Comparison of ENCODE assay signal across 8 mouse cellular contexts in genomic region chr2:154454605-154455004, GRCm38 (mm10). TPM values are rescaled to one million over a fixed set of nuclear protein-coding genes. Genes with fewer than 3 reads are reported as not detected.
DNase-seq lines count a peak whose midpoint lies in the region; ATAC-seq and TF ChIP-seq lines count a peak whose summit lies in the region.

No protein-coding gene starts in this region.

- H3K27me3 ChIP-seq in ES-Bruce4 (ENCODE audit: control insufficient read depth, insufficient read depth, low read length, poor library complexity, severe bottlenecking) = no peaks in the 10 kb centered on the region
- H3K27me3 ChIP-seq in forebrain, embryonic 13.5 days = no peaks in the 10 kb centered on the region

- peaks cover 9% of the 10 kb centered on the region for H3K36me3 ChIP-seq in ES-Bruce4 (ENCODE audit: control insufficient read depth, insufficient read depth, low read length, poor library complexity, severe bottlenecking)
- H3K36me3 ChIP-seq in forebrain, embryonic 13.5 days (ENCODE audit: poor library complexity, severe bottlenecking) = peaks cover 6% of the 10 kb centered on the region; the same call in 1 of the 2 replicates

- DNase-seq in heart, adult 11 months = peak; percentile 88
- no peak for DNase-seq in heart, postnatal 25 days (ENCODE audit: low spot score)
- DNase-seq in mesoderm, embryonic 11.5 days (ENCODE audit: low read depth, low spot score) = peak; percentile 56
- no peak for DNase-seq in lung, postnatal 10 days
- no peak for DNase-seq in c-Kit-positive CD71-positive TER-119-positive erythroid progenitor cells, embryonic 14.5 days (ENCODE audit: low spot score)
- DNase-seq in adrenal gland, postnatal 4 days (ENCODE audit: low spot score in 2 of 2) = no peak

- H3K4me2 ChIP-seq in forebrain, embryonic 13.5 days = no peak overlapping the region

- no peak overlapping the region for H3K4me3 ChIP-seq in ES-Bruce4 (ENCODE audit: low read depth, low read length)
- H3K4me3 ChIP-seq in forebrain, embryonic 13.5 days = no peak overlapping the region

- 0 out of 2 replicates have a peak overlapping the region, but pooled peaks have one; percentile 18 for H3K27ac ChIP-seq in ES-Bruce4 (ENCODE audit: insufficient read depth, low read length)
- H3K27ac ChIP-seq in forebrain, embryonic 13.5 days = peak overlapping the region; percentile 51

- H3K9ac ChIP-seq in ES-Bruce4 (ENCODE audit: low read depth, poor library complexity, severe bottlenecking) = no peak overlapping the region
- H3K9ac ChIP-seq in forebrain, embryonic 13.5 days = no peak overlapping the region

- no peaks in the 10 kb centered on the region for H3K9me3 ChIP-seq in ES-Bruce4 (replicated peaks; ENCODE audit: control insufficient read depth, insufficient read depth, low read length, poor library complexity, severe bottlenecking)
- H3K9me3 ChIP-seq in forebrain, embryonic 13.5 days (replicated peaks) = no peaks in the 10 kb centered on the region

- peaks cover 5% of the 10 kb centered on the region for H3K4me1 ChIP-seq in ES-Bruce4 (ENCODE audit: control insufficient read depth, insufficient read depth, low read length)
- H3K4me1 ChIP-seq in forebrain, embryonic 13.5 days = peaks cover 26% of the 10 kb centered on the region

- TF ChIP-seq CTCF in ES-Bruce4 (IDR thresholded peaks at IDR 0.05; ENCODE audit: low read depth, low read length) = no peak

- intact Hi-C loops in heart, postnatal 25 days (cut with DNase I) = no loop called here

- 42% methylated on average over 3 of the region's 3 CpGs for WGBS in forebrain, embryonic 13.5 days

- peak; percentile 62; the same call in 1 of the 2 replicates for ATAC-seq in forebrain, embryonic 13.5 days

- no peak for TF ChIP-seq EP300 in ES-Bruce4 (IDR thresholded peaks at IDR 0.05; ENCODE audit: insufficient read depth, low read depth, low read length)

- no peak for TF ChIP-seq POLR2A in ES-Bruce4 (IDR thresholded peaks at IDR 0.05; ENCODE audit: insufficient read depth, low read length)

RNA-seq across cellular contexts. Expression of gene Cbfa2t2, which starts 18.3 kb away (rescaled TPM):
- 10 to 100 TPM; 14.3 to 18.4 TPM for total RNA-seq in heart, postnatal 25 days (2021)
- 79.9 and 89.5 TPM in 2 replicates for polyA plus RNA-seq in ES-Bruce4 (2011; ENCODE audit: insufficient read depth, insufficient read length, low read depth, missing spikeins)
- polyA plus RNA-seq in forebrain, embryonic 13.5 days (2015; fragmentation: Nextera tagmentation; extraction: Ambion mirVana) = 69.4 and 79.1 TPM in 2 replicates
- total RNA-seq in adrenal gland, postnatal 4 days (2021) = 10 to 100 TPM; 45.8 to 60.4 TPM

RNA-seq across cellular contexts. Expression of gene Snta1, which starts 46.7 kb away (rescaled TPM):
- 10 to 100 TPM; 88.8 to 90.4 TPM for total RNA-seq in heart, postnatal 25 days (2021)
- polyA plus RNA-seq in ES-Bruce4 (2011; ENCODE audit: insufficient read depth, insufficient read length, low read depth, missing spikeins) = 11.7 and 13.5 TPM in 2 replicates
- polyA plus RNA-seq in forebrain, embryonic 13.5 days (2015; fragmentation: Nextera tagmentation; extraction: Ambion mirVana) = 3.8 and 4.1 TPM in 2 replicates
- total RNA-seq in adrenal gland, postnatal 4 days (2021) = 10 to 100 TPM; 29.2 to 30.1 TPM

Comparison
In these comparisons a context has a peak if more than half of its experiments do, and no peak if none do; other contexts are left out.
1. DNase-seq: peak in heart, adult 11 months (single experiment) and mesoderm, embryonic 11.5 days (single experiment); none in heart, postnatal 25 days (single experiment), lung, postnatal 10 days (single experiment), c-Kit-positive CD71-positive TER-119-positive erythroid progenitor cells, embryonic 14.5 days (single experiment) and adrenal gland, postnatal 4 days (0 of 2).